Mouse (Mus musculus) kidney, adult 11 months (tissue): ENCODE data around the gene Cox18.
"Not testable (repeated sequence)": the region's sequence is repeated elsewhere in the genome, so short reads cannot be mapped to it uniquely, and the experiment has no call there.

Experiments
- DNase-seq: peaks from one replicate; pipeline ENCODE4 v3.0.0; 2022

The Cox18 gene

GRCm38 (mm10) chr5:90223534-90224381 is at the start of gene Cox18:
Cox18 (minus strand) TSS chr5:90224001.
- peak; percentile 99 for DNase-seq

GRCm38 (mm10) chr5:90262230-90262629 is 38.4 kb upstream of the Cox18 start:
- not testable (repeated sequence) for DNase-seq

- no peak for DNase-seq
These were observed 33.2 kb upstream of the Cox18 start for GRCm38 (mm10) chr5:90257023-90257422.

- DNase-seq: peak; percentile 48
These were observed 23.7 kb upstream of the Cox18 start for GRCm38 (mm10) chr5:90247503-90247902.

GRCm38 (mm10) chr5:90246987-90247386 is 23.2 kb upstream of the Cox18 start:
- no peak for DNase-seq

- DNase-seq: no peak
These were observed 22.8 kb upstream of the Cox18 start for GRCm38 (mm10) chr5:90246567-90246966.

GRCm38 (mm10) chr5:90245416-90245815 is 21.6 kb upstream of the Cox18 start:
- DNase-seq: no peak

- no peak for DNase-seq
These were observed 11.4 kb upstream of the Cox18 start for GRCm38 (mm10) chr5:90235217-90235616.

GRCm38 (mm10) chr5:90233305-90233704 is 9.5 kb upstream of the Cox18 start:
- no peak for DNase-seq

GRCm38 (mm10) chr5:90229760-90230159 is 6.0 kb upstream of the Cox18 start:
- DNase-seq: no peak

- no peak for DNase-seq
These were observed 2.9 kb upstream of the Cox18 start for GRCm38 (mm10) chr5:90226696-90227095.

- DNase-seq: no peak
These were observed 929 bp upstream of the Cox18 start for GRCm38 (mm10) chr5:90224730-90225129.

GRCm38 (mm10) chr5:90222937-90223336 is 864 bp downstream of the Cox18 start:
- no peak for DNase-seq

GRCm38 (mm10) chr5:90217791-90218190 is 6.0 kb downstream of the Cox18 start:
- DNase-seq: no peak

GRCm38 (mm10) chr5:90217226-90217625 is 6.6 kb downstream of the Cox18 start:
- DNase-seq: no peak

GRCm38 (mm10) chr5:90213356-90213755 is 10.4 kb downstream of the Cox18 start:
- DNase-seq: no peak

GRCm38 (mm10) chr5:90203168-90203567 is 20.6 kb downstream of the Cox18 start:
- no peak for DNase-seq

- no peak for DNase-seq
These were observed 21.2 kb downstream of the Cox18 start for GRCm38 (mm10) chr5:90202447-90203117.

GRCm38 (mm10) chr5:90199922-90200632 is 23.7 kb downstream of the Cox18 start:
- DNase-seq: no peak

GRCm38 (mm10) chr5:90194831-90195230 is 29.0 kb downstream of the Cox18 start:
- DNase-seq: no peak

GRCm38 (mm10) chr5:90182782-90183181 is 41.0 kb downstream of the Cox18 start:
- no peak for DNase-seq

- DNase-seq: no peak
These were observed 44.7 kb downstream of the Cox18 start for GRCm38 (mm10) chr5:90179094-90179493.

GRCm38 (mm10) chr5:90178116-90178515 is 45.7 kb downstream of the Cox18 start:
- no peak for DNase-seq
